Mouse (Mus musculus) Patski (cell line): ENCODE measurements at regions not wholly inside any gene's neighbourhood (a gene's known extent, or its start where the extent isn't known, plus 50 kb on each side); places are given as distances from the start of the nearest gene placed in this dataset.

Experiments
- ATAC-seq: fragments of 100-300 bp; one replicate; pipeline ENCODE4 v1.8.0; 2021
- CTCF ChIA-PET: fragments of 350-600 bp; sonication (Branson Sonifier 250); formaldehyde crosslinking; loops from one replicate; lab custom pipeline; 2022; ENCODE audit warnings: inconsistent platforms; lab: Charles Lee
- POLR2A ChIA-PET: fragments of 350-600 bp; sonication (Branson Sonifier 250); formaldehyde crosslinking; loops from one replicate; lab custom pipeline; 2022; ENCODE audit warnings: antibody characterized with exemption, inconsistent platforms; lab: Charles Lee
- DNase-seq: peaks from one replicate; pipeline ENCODE4 v3.0.0-alpha.2; 2011; ENCODE audit warnings: low read depth, low spot score
- H3K27me3 ChIP-seq: fragments of 371-371 bp; one replicate; pipeline ENCODE4 v1.5.1; 2021
- CTCF ChIP-seq: fragments of 100-300 bp; IDR thresholded peaks from one replicate; pipeline ENCODE4 v1.5.1; 2021
- in situ Hi-C: fragments of 300-500 bp; cut with MboI; formaldehyde crosslinking; loops from 3 replicates; pipeline ENCODE4 v1.11.1; 2018; ENCODE audit warnings: low pct_unique_long_range_greater_than_20kb, mixed read lengths

DNA sequence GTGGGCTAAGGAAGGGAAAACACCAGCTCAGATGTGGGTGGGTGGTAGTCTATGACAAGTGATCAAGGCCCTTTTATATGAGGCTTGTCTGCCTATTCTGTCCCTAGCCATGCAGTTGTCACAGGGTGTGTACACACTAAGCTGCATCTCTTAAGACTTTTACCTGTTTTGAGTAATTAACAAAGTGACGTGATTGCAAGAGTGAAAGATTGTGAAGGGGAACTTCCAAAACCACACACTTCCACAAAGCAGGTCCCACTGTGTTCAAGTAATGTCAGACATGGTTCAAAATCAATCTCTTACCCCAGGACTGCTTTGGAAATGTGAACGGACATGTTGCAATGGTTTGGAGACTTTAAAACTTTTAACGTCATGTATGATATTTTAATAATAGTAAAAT, 674.2 kb downstream of the Adgrl2 start:
- ChIA-PET POLR2A (no interaction called here), CTCF (interaction anchor here (1.1 to 1.2 kb wide), 3 partner anchors 8 to 21 kb away, joined by 3 to 5 read pairs (median 3); no protein-coding TSS in a partner anchor)
- no peak for ATAC-seq
- in situ Hi-C loops = no loop called here
- H3K27me3 ChIP-seq = no peaks in the 10 kb centered on the region
- no peak for TF ChIP-seq CTCF
- DNase-seq = no peak

- ATAC-seq (no peak), DNase-seq (no peak)
- ChIA-PET CTCF (interaction anchor here (1.2 kb wide), 2 partner anchors 9 to 22 kb away, joined by 3 to 5 read pairs; no protein-coding TSS in a partner anchor), POLR2A (no interaction called here)
- in situ Hi-C loops = no loop called here
- no peaks in the 10 kb centered on the region for H3K27me3 ChIP-seq
- TF ChIP-seq CTCF = no peak
Measured at GRCm38 (mm10) chr3:148315286-148315685, 675.1 kb downstream of the Adgrl2 start.

DNA sequence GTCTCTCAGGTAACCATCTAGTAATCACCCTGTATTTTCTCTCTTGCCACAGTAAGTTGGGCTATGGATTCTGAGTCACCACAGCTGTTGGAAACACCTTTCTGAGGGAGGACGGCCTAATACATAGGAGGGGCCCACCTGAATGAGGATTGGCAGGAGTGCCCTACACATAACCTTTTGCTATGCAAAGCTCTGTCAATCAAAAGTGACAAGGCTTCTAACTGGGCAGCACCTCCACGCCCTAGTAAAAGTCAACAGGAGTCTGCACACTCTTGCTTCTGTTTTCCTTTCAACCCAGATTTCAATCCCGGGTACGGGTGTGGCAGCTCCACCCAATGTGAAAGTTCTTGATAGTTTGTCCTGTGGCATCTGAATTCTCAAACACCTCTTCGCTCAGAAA, 694.8 kb downstream of the Adgrl2 start:
- no peak for TF ChIP-seq CTCF
- POLR2A ChIA-PET = no interaction called here
- no peak for ATAC-seq
- in situ Hi-C loops = no loop called here
- DNase-seq = no peak
- CTCF ChIA-PET = interaction anchor here (1.8 kb wide), 1 partner anchor 16 kb away, joined by 4 read pairs; no protein-coding TSS in a partner anchor
- no peaks in the 10 kb centered on the region for H3K27me3 ChIP-seq

GRCm38 (mm10) chr3:148278978-148279377, 711.4 kb downstream of the Adgrl2 start:
- ChIA-PET POLR2A (interaction anchor here (0.6 kb wide), 1 partner anchor 1227 kb away, joined by 3 read pairs; no protein-coding TSS in a partner anchor), CTCF (no interaction called here)
- in situ Hi-C loops = no loop called here
- ATAC-seq (no peak), DNase-seq (no peak)
- TF ChIP-seq CTCF = no peak
- peaks cover 3% of the 10 kb centered on the region for H3K27me3 ChIP-seq

- H3K27me3 ChIP-seq = no peaks in the 10 kb centered on the region
- ATAC-seq (no peak), DNase-seq (no peak)
- ChIA-PET POLR2A (no interaction called here), CTCF (interaction anchor here (1.0 kb wide), 1 partner anchor 10 kb away, joined by 4 read pairs; no protein-coding TSS in a partner anchor)
- in situ Hi-C loops = no loop called here
- no peak for TF ChIP-seq CTCF
Measured at GRCm38 (mm10) chr3:148272159-148272848, 718.1 kb downstream of the Adgrl2 start.

DNA sequence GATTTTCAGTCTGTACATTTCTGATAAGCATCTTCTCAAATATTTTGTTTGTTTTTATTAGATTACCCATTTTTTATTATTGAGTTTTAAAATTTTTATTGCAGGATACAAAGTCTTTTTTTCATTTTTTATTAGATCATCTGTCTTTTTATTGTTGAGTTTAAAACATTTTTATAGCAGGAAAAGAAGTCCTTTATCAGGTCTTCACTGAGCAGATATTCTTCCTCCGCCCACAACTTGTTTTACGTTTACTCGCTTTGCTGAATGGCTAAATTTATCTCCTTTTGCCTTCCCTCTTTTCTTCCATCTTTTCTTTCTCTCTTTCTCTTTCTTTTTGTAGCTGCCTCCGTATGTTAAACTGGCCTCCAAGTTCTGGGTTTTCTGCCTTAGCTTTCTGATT, 721.5 kb downstream of the Adgrl2 start:
- no peak for TF ChIP-seq CTCF
- CTCF ChIA-PET = no interaction called here
- no peaks in the 10 kb centered on the region for H3K27me3 ChIP-seq
- DNase-seq (no peak), ATAC-seq (no peak)
- in situ Hi-C loops = no loop called here
- POLR2A ChIA-PET = no interaction called here

DNA sequence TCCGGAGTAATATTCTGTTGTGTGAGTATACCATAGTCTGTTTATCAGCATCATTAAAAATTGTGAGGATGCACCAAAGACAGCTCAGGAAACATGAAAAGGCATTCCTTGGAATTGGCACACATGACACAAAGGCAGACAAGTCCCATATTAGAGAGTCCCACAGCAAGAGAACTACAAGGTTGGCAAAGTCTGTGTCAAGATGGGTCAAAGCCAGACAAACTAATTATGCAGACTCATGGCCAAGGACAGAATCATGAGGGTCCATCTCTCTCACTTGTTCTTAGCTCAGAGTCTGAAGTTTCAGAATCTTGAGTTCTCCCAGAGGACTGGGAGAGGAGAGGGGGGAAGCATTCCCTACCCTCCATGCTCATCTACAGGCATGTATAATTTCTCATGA, 731.1 kb downstream of the Adgrl2 start:
- ChIA-PET POLR2A (no interaction called here), CTCF (interaction anchor here (1.9 to 3.0 kb wide), 2 partner anchors 8 to 22 kb away, joined by 5 to 10 read pairs; no protein-coding TSS in a partner anchor)
- no peak for DNase-seq
- in situ Hi-C loops = no loop called here
- no peak for ATAC-seq
- TF ChIP-seq CTCF = no peak
- no peaks in the 10 kb centered on the region for H3K27me3 ChIP-seq

DNA sequence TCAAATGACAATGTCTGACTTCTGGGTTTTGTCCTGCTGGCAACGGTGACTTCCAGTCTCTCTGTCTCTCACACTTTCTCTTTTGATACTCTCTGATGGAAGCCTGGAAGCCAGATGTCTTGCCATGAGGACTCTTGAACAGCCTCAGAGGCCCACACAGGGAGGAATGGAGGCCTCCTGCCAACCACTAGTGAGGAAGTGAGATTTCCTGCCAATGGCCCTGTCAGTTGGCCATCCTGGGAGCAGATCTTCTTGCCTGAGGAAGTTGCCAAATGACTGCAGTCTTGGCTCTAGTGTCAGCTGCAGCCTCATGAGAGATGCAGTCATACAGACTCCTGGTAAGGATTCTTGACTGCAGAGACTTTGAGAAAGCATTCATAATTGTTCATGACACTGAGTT, 741.7 kb downstream of the Adgrl2 start:
- DNase-seq (no peak), ATAC-seq (no peak)
- in situ Hi-C loops = no loop called here
- CTCF ChIA-PET = interaction anchor here (0.9 kb wide), 1 partner anchor 9 kb away, joined by 3 read pairs; no protein-coding TSS in a partner anchor
- POLR2A ChIA-PET = no interaction called here
- TF ChIP-seq CTCF = no peak
- H3K27me3 ChIP-seq = peaks cover 3% of the 10 kb centered on the region

DNA sequence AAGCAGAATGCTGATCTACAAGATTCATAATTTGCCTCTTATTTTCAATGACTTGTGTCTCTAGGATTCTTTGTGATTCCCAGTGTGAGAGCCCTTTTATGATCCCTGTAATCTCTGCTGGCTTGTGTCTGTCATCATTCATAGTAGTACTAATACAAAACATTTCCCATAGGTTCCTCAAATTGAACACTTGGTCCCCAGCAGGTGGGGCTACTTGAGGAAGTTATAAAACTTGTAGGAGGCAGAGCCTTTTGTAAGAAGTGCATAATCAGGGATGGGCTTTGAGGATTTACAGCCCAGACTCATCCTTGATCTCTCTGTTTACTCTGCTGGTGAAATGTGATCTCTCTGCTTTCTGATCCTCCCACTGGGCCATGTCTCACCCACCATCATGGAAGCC, 743.6 kb downstream of the Adgrl2 start:
- POLR2A ChIA-PET = no interaction called here

DNA sequence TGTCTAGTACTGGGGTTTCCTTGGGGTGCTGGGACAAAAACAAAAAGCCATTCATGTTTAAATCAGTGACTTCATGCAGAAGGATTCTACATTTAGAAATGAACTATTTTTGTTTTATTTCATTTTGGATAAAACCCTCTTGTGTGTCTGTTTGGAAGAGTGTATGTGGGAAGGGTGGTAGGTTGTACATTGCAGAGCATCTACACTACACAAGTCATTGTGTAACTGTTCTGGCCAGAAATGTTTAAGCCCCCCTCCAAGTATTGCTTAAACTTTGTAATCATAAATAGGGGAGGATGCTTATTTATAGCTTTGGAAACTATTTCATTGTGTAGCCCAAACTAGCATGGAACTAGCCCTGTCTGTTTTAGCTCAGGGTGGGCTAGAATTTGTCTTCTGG, 752.3 kb downstream of the Adgrl2 start:
- ChIA-PET POLR2A (no interaction called here), CTCF (interaction anchor here (1.4 kb wide), 1 partner anchor 20 kb away, joined by 5 read pairs; no protein-coding TSS in a partner anchor)
- ATAC-seq (no peak), DNase-seq (no peak)
- H3K27me3 ChIP-seq = no peaks in the 10 kb centered on the region
- no peak for TF ChIP-seq CTCF
- in situ Hi-C loops = no loop called here

More for the DNA sequence above, 743.6 kb downstream of the Adgrl2 start:
- CTCF ChIA-PET = no interaction called here
- TF ChIP-seq CTCF = no peak
- ATAC-seq (no peak), DNase-seq (no peak)
- in situ Hi-C loops = no loop called here
- H3K27me3 ChIP-seq = no peaks in the 10 kb centered on the region

DNA sequence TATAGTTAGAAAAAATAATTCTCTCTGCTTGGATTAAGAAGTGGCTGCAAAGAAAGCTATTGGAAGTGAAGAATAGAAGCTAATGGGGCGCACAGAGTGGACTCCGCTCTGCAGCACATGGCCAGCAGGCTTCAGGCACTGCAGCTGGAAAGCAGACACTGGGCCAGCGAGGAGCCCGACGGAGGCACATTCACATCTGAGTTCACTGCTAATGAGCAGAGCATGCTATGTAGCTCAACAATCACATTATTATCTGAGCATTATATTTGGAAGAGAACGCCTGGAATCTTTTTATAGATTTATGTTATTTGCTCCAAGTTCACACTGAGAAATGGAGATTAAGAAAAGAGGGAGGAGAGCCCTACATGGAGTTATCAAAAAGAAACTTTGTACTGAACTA, 752.8 kb downstream of the Adgrl2 start:
- in situ Hi-C loops = no loop called here
- no peak for ATAC-seq
- POLR2A ChIA-PET = no interaction called here
- TF ChIP-seq CTCF = no peak
- DNase-seq = no peak
- CTCF ChIA-PET = interaction anchor here (1.0 to 1.4 kb wide), 3 partner anchors 11 to 51 kb away, joined by 3 to 5 read pairs (median 4); no protein-coding TSS in a partner anchor
- no peaks in the 10 kb centered on the region for H3K27me3 ChIP-seq
